Mouse (Mus musculus) embryonic fibroblast, embryonic 13.5 days (primary cell): Measurements from ENCODE around the gene Cnn3.

Experiments
- CTCF ChIP-seq: IDR thresholded peaks from 2 replicates; pipeline ENCODE4 v1.5.1; 2011; ENCODE audit warnings: mild to moderate bottlenecking, control low read depth, low read length, moderate library complexity, borderline replicate concordance; ENCODE audit not compliant: insufficient read depth
- POLR2A ChIP-seq: IDR thresholded peaks from 2 replicates; pipeline ENCODE4 v1.6.1; 2011; ENCODE audit warnings: low read depth, mild to moderate bottlenecking, control low read depth, low read length, moderate library complexity

DNA sequence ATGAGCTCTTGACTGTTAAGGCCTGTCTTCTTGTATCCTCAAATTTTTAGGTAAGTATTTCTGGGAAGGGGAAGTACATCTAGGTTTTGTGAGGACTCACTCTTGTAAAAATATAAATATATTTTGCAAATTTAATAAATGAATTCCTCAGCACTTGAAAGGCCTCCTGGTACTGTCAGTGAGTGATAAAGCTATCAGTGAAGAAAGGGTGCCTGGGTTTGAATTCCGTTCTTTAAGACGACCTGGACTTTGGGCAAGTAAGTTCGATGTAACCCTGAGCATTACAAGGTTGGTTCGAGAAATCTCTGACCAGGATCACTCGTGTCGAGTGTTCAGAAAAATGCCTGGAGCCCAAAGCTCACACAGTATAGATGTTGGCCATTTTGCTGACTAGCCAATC, 7.1 kb downstream of the Cnn3 start:
- no peak for TF ChIP-seq POLR2A
- no peak for TF ChIP-seq CTCF
